Mouse (Mus musculus): ENCODE data around the gene Cox7a1. TPM values are rescaled to one million over a fixed set of nuclear protein-coding genes. Genes with fewer than 3 reads are reported as not detected.
"Not testable (repeated sequence)": the region's sequence is repeated elsewhere in the genome, so short reads cannot be mapped to it uniquely, and the experiment has no call there.

Cox7a1 gene
- total and polyA plus RNA-seq, 3 experiments, result 1.6 to 15.2 (median 14.0) TPM

DNA sequence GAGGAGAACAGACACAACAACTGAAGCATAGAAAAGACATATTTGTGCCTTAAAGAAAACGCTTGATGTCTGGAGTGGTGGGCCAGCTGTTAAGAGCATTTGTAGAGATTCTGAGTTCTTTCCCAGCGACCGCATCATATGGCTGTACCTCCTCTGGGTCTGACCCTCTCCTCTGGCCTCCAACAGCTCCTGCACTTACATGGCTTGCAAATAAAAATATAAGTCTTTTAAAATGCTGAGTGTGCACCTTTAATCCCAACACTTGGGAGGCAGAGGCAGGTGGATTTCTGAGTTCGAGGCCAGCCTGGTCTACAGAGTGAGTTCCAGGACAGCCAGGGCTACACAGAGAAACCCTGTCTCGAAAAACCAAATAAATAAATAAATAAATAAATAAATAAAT is 16.7 kb downstream of the Cox7a1 start:
- H3K9ac ChIP-seq (ENCODE audit: insufficient read depth, low read depth); H3K4me3 ChIP-seq (replicated peaks in 1 of 3; ENCODE audit: low read depth in 2 of 3, low read length in 2 of 3, poor library complexity in 1 of 3); H3K4me2 ChIP-seq (ENCODE audit: insufficient read depth, low read depth, poor library complexity, severe bottlenecking); in situ Hi-C loops (cut with MboI; ENCODE audit: low pct_ligation_motif_present, low pct_unique_long_range_greater_than_20kb, low sequenced_read_pairs); DNase-seq (ENCODE audit: extremely low read depth); dilution Hi-C loops (cut with MboI; ENCODE audit: extremely low pct_ligation_motif_present, extremely low pct_unique_long_range_greater_than_20kb, low sequenced_read_pairs); H3K27me3 ChIP-seq (replicated peaks); H3K79me2 ChIP-seq (replicated peaks; ENCODE audit: control insufficient read depth, extremely low read depth, insufficient read depth, poor library complexity, severe bottlenecking); H3K36me3 ChIP-seq (replicated peaks in 1 of 2; ENCODE audit: control insufficient read depth in 1 of 2, insufficient read depth in 1 of 2, low read length in 1 of 2); H3K9me3 ChIP-seq (replicated peaks; ENCODE audit: low read length); H3K27ac ChIP-seq (ENCODE audit: insufficient read depth, low read depth): not testable (repeated sequence)
- TF ChIP-seq MAFK (IDR thresholded peaks at IDR 0.05; ENCODE audit: insufficient replicate concordance, low read length), result peak; percentile 40; the same call in 1 of the 2 replicates
- peaks cover 4 to 15% of the 10 kb centered on the region in 2 experiments; a peak in 3 of 4 replicates for H3K4me1 ChIP-seq (ENCODE audit: control insufficient read depth in 1 of 2, insufficient read depth in 2 of 2)

DNA sequence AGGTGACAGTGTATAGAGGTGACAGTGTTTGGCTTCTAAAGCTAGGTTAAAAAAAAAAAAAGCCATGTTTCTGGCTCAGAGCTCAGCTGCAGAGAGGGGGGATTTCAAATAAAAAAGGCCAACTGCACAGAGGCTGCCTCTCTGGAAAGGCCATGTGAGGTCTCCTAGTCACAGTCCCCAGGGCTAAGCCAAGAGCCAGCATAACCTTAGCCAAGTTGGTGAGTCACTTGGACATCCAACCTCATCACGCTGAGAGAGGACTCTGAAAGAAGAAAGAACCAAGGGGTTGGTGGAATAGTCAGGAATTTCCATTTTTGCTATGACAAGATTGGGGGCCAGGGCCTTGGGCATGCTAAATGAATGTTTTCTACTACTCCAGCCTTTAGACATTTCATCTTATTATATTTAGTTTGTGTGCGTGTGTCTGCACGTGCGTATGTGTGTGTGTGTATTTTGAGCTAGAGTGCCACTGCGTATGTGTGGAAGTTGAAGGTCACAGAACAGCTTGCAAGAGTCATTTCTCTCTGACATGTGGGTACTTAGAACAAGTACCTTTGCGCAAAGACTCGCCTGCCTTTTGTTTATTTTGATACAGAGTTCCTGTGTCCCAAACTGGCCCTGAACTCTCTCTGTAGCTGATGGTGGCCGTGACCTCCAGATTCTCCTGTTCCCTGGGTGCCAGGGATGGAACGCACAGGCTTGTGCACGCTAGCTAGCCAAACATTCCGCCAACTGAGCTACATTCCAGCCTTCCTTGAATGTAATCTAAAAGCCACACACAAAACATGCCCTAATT is 19.1 kb downstream of the Cox7a1 start:
- no peak for DNase-seq (ENCODE audit: extremely low read depth)
- Histone ChIP-seq H3K4me1 (ENCODE audit: control insufficient read depth in 1 of 2, insufficient read depth in 2 of 2) (peaks cover 4 to 13% of the 10 kb centered on the region in 2 experiments; a peak in 3 of 4 replicates), H3K36me3 (replicated peaks in 1 of 2; ENCODE audit: control insufficient read depth in 1 of 2, insufficient read depth in 1 of 2, low read length in 1 of 2) (no peaks in the 10 kb centered on the region), H3K27ac (ENCODE audit: insufficient read depth, low read depth) (no peak overlapping the region), H3K9ac (ENCODE audit: insufficient read depth, low read depth) (no peak overlapping the region), H3K79me2 (replicated peaks; ENCODE audit: control insufficient read depth, extremely low read depth, insufficient read depth, poor library complexity, severe bottlenecking) (no peaks in the 10 kb centered on the region), H3K4me3 (replicated peaks in 1 of 3; ENCODE audit: low read depth in 2 of 3, low read length in 2 of 3, poor library complexity in 1 of 3) (no peak overlapping the region), H3K9me3 (replicated peaks; ENCODE audit: low read length) (no peaks in the 10 kb centered on the region), H3K4me2 (ENCODE audit: insufficient read depth, low read depth, poor library complexity, severe bottlenecking) (no peak overlapping the region), H3K27me3 (replicated peaks) (no peaks in the 10 kb centered on the region)
- dilution Hi-C loops (cut with MboI; ENCODE audit: extremely low pct_ligation_motif_present, extremely low pct_unique_long_range_greater_than_20kb, low sequenced_read_pairs) (no loop called here), in situ Hi-C loops (cut with MboI; ENCODE audit: low pct_ligation_motif_present, low pct_unique_long_range_greater_than_20kb, low sequenced_read_pairs) (no loop called here)
- TF ChIP-seq MAFK (IDR thresholded peaks at IDR 0.05; ENCODE audit: insufficient replicate concordance, low read length) (no peak), E2F4 (IDR thresholded peaks at IDR 0.05; ENCODE audit: insufficient replicate concordance, low read depth, low read length) (no peak), GABPA (IDR thresholded peaks at IDR 0.05; ENCODE audit: insufficient replicate concordance, low read depth, low read length) (no peak), ZMIZ1 (IDR thresholded peaks at IDR 0.05; ENCODE audit: low read depth, low read length) (no peak), ZC3H11A (IDR thresholded peaks at IDR 0.05; ENCODE audit: low read depth, low read length) (no peak), ZNF384 (IDR thresholded peaks at IDR 0.05; ENCODE audit: low read depth, low read length) (no peak), SMC3 (IDR thresholded peaks at IDR 0.05; ENCODE audit: low read depth, low read length) (no peak), HCFC1 (IDR thresholded peaks at IDR 0.05; ENCODE audit: low read depth, low read length) (no peak), ZKSCAN1 (IDR thresholded peaks at IDR 0.05; ENCODE audit: borderline replicate concordance, low read depth, low read length) (no peak), PAX5 (IDR thresholded peaks at IDR 0.05; ENCODE audit: low read length) (no peak), JUND (conservative IDR thresholded peaks at IDR 0.05; ENCODE audit: low read depth, low read length) (no peak), CHD2 (IDR thresholded peaks at IDR 0.05; ENCODE audit: low read length) (no peak), KAT2A (IDR thresholded peaks at IDR 0.05; ENCODE audit: insufficient replicate concordance, low read length) (no peak), UBTF (IDR thresholded peaks at IDR 0.05; ENCODE audit: low read depth, low read length) (no peak), CTCF (conservative IDR thresholded peaks at IDR 0.05 in 1 of 2, IDR thresholded peaks at IDR 0.05 in 1 of 2; ENCODE audit: low read depth in 2 of 2, low read length in 2 of 2) (no peak), CHD1 (IDR thresholded peaks at IDR 0.05; ENCODE audit: low read depth, low read length) (no peak)
